Mouse (Mus musculus): Measurements from ENCODE around the gene Pofut1. TPM values are rescaled to one million over a fixed set of nuclear protein-coding genes. Genes with fewer than 3 reads are reported as not detected.

Pofut1 gene
- polyA plus RNA-seq, 1 experiment from 2014 or later = 6.6 TPM

DNA sequence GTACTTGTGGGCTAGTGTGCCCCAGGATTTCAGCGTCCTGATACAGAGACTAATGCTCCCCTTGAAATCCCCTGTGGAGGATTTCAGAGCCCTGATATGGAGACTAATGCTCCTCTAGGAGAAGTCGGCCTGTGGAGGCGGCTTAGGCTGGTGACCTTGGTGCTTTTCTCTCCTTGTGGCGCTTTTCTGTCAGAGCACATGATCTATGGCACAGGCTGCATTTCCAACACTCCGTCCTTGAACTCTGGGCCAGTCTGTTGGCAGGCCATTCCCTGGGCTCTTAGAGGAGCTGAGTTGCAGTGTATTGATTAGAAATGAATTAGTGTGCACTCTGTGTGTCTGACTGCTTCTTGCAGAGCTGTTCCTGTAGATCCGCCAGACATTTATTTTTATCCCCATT lies 63.9 kb downstream of the Pofut1 start:
- H3K27me3 ChIP-seq (ENCODE audit: control insufficient read depth, insufficient read depth, low read length) = no peaks in the 10 kb centered on the region
- no peak overlapping the region for H3K4me3 ChIP-seq (ENCODE audit: control insufficient read depth in 1 of 2, insufficient read depth in 1 of 2, low read depth in 1 of 2, low read length in 2 of 2)
- peaks cover 4 to 9% of the 10 kb centered on the region in 2 experiments for H3K4me1 ChIP-seq (ENCODE audit: control insufficient read depth in 2 of 2, insufficient read depth in 2 of 2, low read length in 2 of 2)
- peak overlapping the region; percentile 52 for H3K9ac ChIP-seq (ENCODE audit: low read length)
- no peak for ATAC-seq (ENCODE audit: insufficient number of reproducible peaks, insufficient read depth, low FRiP score, low read depth)
- no peaks in the 10 kb centered on the region for H3K9me3 ChIP-seq (ENCODE audit: control insufficient read depth, low read length)
- 36% methylated on average over 6 of the region's 6 CpGs for WGBS
- no peaks in the 10 kb centered on the region for H3K36me3 ChIP-seq (ENCODE audit: control insufficient read depth, insufficient read depth, low read length)
- peak overlapping the region; percentile 34; the same call in 1 of the 2 replicates for H3K4me2 ChIP-seq (ENCODE audit: low read length)
- H3K27ac ChIP-seq (replicated peaks in 1 of 2; ENCODE audit: control insufficient read depth in 1 of 2, insufficient read depth in 1 of 2, low read depth in 2 of 2, low read length in 2 of 2) = peak overlapping the region; percentile 81 to 89

DNA sequence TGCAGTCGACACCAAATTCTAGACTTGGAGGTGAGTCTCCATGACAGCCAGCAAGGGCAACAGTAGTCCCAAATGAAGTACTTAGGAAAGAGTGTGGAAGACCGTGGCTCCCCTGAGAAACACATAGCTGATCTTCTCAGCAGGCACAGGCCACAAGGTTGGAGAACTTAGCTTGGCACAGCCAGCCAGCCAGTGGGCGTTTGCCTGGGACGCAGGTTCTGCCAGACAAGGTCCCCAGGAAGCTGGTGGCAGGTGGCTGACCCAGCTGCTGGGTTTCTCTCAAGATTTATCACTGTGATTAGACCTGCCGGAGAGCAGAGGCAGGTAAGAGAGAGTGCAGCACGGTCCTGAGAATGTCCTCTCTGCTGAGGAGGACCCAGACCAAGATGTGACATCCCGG lies 67.3 kb downstream of the Pofut1 start:
- Histone ChIP-seq H3K36me3 (ENCODE audit: control insufficient read depth, insufficient read depth, low read length) (no peaks in the 10 kb centered on the region), H3K4me1 (ENCODE audit: control insufficient read depth in 2 of 2, insufficient read depth in 2 of 2, low read length in 2 of 2) (peaks cover 4 to 10% of the 10 kb centered on the region in 2 experiments), H3K9ac (ENCODE audit: low read length) (no peak overlapping the region), H3K4me3 (ENCODE audit: control insufficient read depth in 1 of 2, insufficient read depth in 1 of 2, low read depth in 1 of 2, low read length in 2 of 2) (no peak overlapping the region), H3K27me3 (ENCODE audit: control insufficient read depth, insufficient read depth, low read length) (no peaks in the 10 kb centered on the region), H3K4me2 (ENCODE audit: low read length) (no peak overlapping the region), H3K27ac (replicated peaks in 1 of 2; ENCODE audit: control insufficient read depth in 1 of 2, insufficient read depth in 1 of 2, low read depth in 2 of 2, low read length in 2 of 2) (no peak overlapping the region), H3K9me3 (ENCODE audit: control insufficient read depth, low read length) (no peaks in the 10 kb centered on the region)
- ATAC-seq (ENCODE audit: insufficient number of reproducible peaks, insufficient read depth, low FRiP score, low read depth) = no peak
- 81% methylated on average over 7 of the region's 7 CpGs for WGBS

DNA sequence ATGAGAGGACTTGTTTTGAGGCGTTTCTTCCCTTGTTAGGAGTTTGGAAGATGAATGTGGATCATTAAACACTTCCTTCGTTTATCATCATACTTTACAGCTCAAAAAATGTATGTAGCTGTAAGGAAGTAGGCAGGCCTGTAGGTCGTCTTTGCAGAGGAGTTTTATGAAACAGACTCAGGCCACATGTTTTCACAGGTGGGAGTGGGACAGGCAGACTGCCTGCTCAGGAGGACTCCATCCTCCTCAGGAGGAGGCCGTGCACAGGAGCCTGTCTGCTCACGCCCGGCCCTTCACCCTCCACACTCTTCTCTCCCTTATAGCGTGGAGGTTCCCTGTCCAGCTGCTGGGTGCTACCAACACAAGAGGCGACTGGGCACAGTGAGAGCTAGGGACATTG lies 67.8 kb downstream of the Pofut1 start:
- Histone ChIP-seq H3K27ac (replicated peaks in 1 of 2; ENCODE audit: control insufficient read depth in 1 of 2, insufficient read depth in 1 of 2, low read depth in 2 of 2, low read length in 2 of 2) (no peak overlapping the region), H3K4me2 (ENCODE audit: low read length) (no peak overlapping the region), H3K4me3 (ENCODE audit: control insufficient read depth in 1 of 2, insufficient read depth in 1 of 2, low read depth in 1 of 2, low read length in 2 of 2) (no peak overlapping the region), H3K9me3 (ENCODE audit: control insufficient read depth, low read length) (no peaks in the 10 kb centered on the region), H3K36me3 (ENCODE audit: control insufficient read depth, insufficient read depth, low read length) (no peaks in the 10 kb centered on the region), H3K4me1 (ENCODE audit: control insufficient read depth in 2 of 2, insufficient read depth in 2 of 2, low read length in 2 of 2) (peaks cover 4 to 10% of the 10 kb centered on the region in 2 experiments), H3K27me3 (ENCODE audit: control insufficient read depth, insufficient read depth, low read length) (no peaks in the 10 kb centered on the region), H3K9ac (ENCODE audit: low read length) (no peak overlapping the region)
- 76% methylated on average over 8 of the region's 8 CpGs for WGBS
- no peak for ATAC-seq (ENCODE audit: insufficient number of reproducible peaks, insufficient read depth, low FRiP score, low read depth)

DNA sequence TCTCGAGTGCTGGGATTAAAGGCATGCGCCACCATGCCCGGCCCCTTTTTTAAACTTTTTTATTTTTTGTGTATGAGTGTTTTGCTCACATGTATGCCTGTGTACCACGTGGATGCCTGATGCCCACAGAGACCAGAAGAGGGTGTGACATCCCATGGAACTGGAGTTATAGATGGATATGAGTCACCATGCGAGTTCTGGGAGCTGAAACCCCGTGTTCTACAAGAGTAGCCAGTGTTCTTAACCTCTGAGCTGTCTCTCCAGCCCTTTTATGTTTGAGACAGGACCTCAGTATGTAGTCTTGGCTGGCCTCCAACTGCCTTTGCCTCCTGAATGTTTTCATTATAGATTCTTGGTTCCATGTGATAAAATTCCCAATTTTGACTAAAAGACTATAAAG lies 68.9 kb downstream of the Pofut1 start:
- Histone ChIP-seq H3K36me3 (ENCODE audit: control insufficient read depth, insufficient read depth, low read length) (no peaks in the 10 kb centered on the region), H3K4me1 (ENCODE audit: control insufficient read depth in 2 of 2, insufficient read depth in 2 of 2, low read length in 2 of 2) (peaks cover 2 to 6% of the 10 kb centered on the region in 2 experiments), H3K4me2 (ENCODE audit: low read length) (no peak overlapping the region), H3K9me3 (ENCODE audit: control insufficient read depth, low read length) (no peaks in the 10 kb centered on the region), H3K27ac (replicated peaks in 1 of 2; ENCODE audit: control insufficient read depth in 1 of 2, insufficient read depth in 1 of 2, low read depth in 2 of 2, low read length in 2 of 2) (no peak overlapping the region), H3K27me3 (ENCODE audit: control insufficient read depth, insufficient read depth, low read length) (no peaks in the 10 kb centered on the region), H3K9ac (ENCODE audit: low read length) (no peak overlapping the region), H3K4me3 (ENCODE audit: control insufficient read depth in 1 of 2, insufficient read depth in 1 of 2, low read depth in 1 of 2, low read length in 2 of 2) (no peak overlapping the region)
- ATAC-seq (ENCODE audit: insufficient number of reproducible peaks, insufficient read depth, low FRiP score, low read depth) = no peak
- 68% methylated on average over 6 of the region's 6 CpGs for WGBS

DNA sequence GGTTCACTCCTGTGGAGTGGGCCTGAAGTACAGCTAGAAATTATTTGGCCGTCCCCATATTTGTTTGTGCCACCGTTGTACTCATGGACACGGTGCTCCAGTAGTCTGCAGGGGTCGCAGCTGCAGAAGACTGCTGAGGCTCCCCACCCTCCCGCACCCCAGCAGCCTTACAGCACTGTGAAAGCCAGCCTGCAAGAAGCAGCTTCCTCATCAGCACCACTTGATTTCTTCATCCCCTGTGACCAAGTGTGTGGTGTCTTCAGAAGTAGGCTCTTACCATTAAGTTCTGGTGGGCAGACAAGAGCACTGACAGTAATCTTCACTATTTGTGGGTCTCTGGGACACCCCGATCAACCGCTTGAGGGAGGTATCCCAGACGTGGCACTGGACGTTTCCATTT lies 71.6 kb downstream of the Pofut1 start:
- H3K9ac ChIP-seq (ENCODE audit: low read length) = no peak overlapping the region
- 85% methylated on average over 9 of the region's 9 CpGs for WGBS
- ATAC-seq (ENCODE audit: insufficient number of reproducible peaks, insufficient read depth, low FRiP score, low read depth) = no peak

DNA sequence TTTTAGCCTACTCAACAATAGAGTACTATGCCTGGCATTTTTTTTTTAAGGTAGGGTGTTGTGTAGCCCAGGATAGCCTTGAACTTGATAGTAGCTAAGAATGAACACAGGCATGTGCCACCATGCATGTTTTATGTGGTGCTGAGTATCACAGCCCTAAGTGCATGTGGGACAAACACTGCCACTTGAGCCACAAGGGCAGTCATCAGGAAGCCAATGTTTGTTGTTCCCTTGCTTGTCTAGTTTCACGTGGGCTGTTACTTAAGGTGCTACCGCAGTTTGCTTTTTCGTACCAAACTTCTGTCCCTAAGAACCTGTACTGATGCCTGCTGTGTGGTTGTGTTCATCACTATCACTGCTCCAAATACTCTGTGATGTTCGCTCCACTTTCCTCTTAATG lies 77.1 kb downstream of the Pofut1 start:
- Histone ChIP-seq H3K27me3 (ENCODE audit: control insufficient read depth, insufficient read depth, low read length) (no peaks in the 10 kb centered on the region), H3K36me3 (ENCODE audit: control insufficient read depth, insufficient read depth, low read length) (peaks cover 47% of the 10 kb centered on the region), H3K4me3 (ENCODE audit: control insufficient read depth in 1 of 2, insufficient read depth in 1 of 2, low read depth in 1 of 2, low read length in 2 of 2) (no peak overlapping the region), H3K9ac (ENCODE audit: low read length) (no peak overlapping the region), H3K4me1 (ENCODE audit: control insufficient read depth in 2 of 2, insufficient read depth in 2 of 2, low read length in 2 of 2) (no peaks in the 10 kb centered on the region), H3K9me3 (ENCODE audit: control insufficient read depth, low read length) (no peaks in the 10 kb centered on the region), H3K4me2 (ENCODE audit: low read length) (no peak overlapping the region), H3K27ac (replicated peaks in 1 of 2; ENCODE audit: control insufficient read depth in 1 of 2, insufficient read depth in 1 of 2, low read depth in 2 of 2, low read length in 2 of 2) (no peak overlapping the region)
- WGBS = 83% methylated on average over 4 of the region's 4 CpGs
- ATAC-seq (ENCODE audit: insufficient number of reproducible peaks, insufficient read depth, low FRiP score, low read depth) = no peak

More for the DNA sequence above, 71.6 kb downstream of the Pofut1 start:
- H3K36me3 ChIP-seq (ENCODE audit: control insufficient read depth, insufficient read depth, low read length) = peaks cover 10% of the 10 kb centered on the region
- no peaks in the 10 kb centered on the region for H3K9me3 ChIP-seq (ENCODE audit: control insufficient read depth, low read length)
- H3K4me3 ChIP-seq (ENCODE audit: control insufficient read depth in 1 of 2, insufficient read depth in 1 of 2, low read depth in 1 of 2, low read length in 2 of 2) = no peak overlapping the region
- no peak overlapping the region for H3K27ac ChIP-seq (replicated peaks in 1 of 2; ENCODE audit: control insufficient read depth in 1 of 2, insufficient read depth in 1 of 2, low read depth in 2 of 2, low read length in 2 of 2)
- 0 out of 4 replicates have a peak, but pooled peaks cover 0 to 3% of the 10 kb centered on the region in 2 experiments for H3K4me1 ChIP-seq (ENCODE audit: control insufficient read depth in 2 of 2, insufficient read depth in 2 of 2, low read length in 2 of 2)
- H3K27me3 ChIP-seq (ENCODE audit: control insufficient read depth, insufficient read depth, low read length) = no peaks in the 10 kb centered on the region
- no peak overlapping the region for H3K4me2 ChIP-seq (ENCODE audit: low read length)

DNA sequence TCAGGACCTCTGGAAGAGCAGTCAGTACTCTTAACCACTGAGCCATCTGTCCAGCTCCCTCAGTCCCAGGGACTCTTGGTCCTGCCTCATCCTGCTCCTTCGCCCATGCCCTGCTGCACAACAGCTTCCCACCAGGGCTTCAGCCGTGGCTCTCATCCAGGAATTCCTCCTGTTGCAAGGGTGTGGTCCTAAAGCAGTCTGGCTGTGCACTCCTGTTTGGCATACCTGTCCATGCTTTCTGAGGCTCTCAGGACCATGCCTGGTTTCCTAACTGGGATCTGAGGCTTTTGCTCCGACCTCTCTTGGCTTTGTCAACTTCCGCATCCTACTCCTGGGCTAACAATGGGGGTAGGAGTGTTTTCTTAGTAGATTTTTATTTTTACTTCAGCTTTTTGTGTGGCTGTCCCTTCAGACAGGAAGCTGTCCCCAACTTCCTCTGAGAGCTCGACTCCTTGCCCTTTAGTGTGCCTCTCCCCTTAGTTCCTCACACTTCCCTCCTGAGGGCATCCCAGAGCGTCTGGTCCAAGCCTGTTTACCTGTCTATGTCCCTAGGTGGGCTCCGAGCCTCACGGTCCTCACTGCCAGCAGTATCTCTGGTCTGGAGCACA lies 77.8 kb downstream of the Pofut1 start:
- H3K27me3 ChIP-seq (ENCODE audit: control insufficient read depth, insufficient read depth, low read length) = no peaks in the 10 kb centered on the region

More for the DNA sequence above, 77.8 kb downstream of the Pofut1 start:
- Histone ChIP-seq H3K4me2 (ENCODE audit: low read length) (no peak overlapping the region), H3K9ac (ENCODE audit: low read length) (no peak overlapping the region), H3K9me3 (ENCODE audit: control insufficient read depth, low read length) (no peaks in the 10 kb centered on the region), H3K36me3 (ENCODE audit: control insufficient read depth, insufficient read depth, low read length) (peaks cover 54% of the 10 kb centered on the region), H3K4me1 (ENCODE audit: control insufficient read depth in 2 of 2, insufficient read depth in 2 of 2, low read length in 2 of 2) (no peaks in the 10 kb centered on the region), H3K4me3 (ENCODE audit: control insufficient read depth in 1 of 2, insufficient read depth in 1 of 2, low read depth in 1 of 2, low read length in 2 of 2) (no peak overlapping the region), H3K27ac (replicated peaks in 1 of 2; ENCODE audit: control insufficient read depth in 1 of 2, insufficient read depth in 1 of 2, low read depth in 2 of 2, low read length in 2 of 2) (peak overlapping the region; percentile 41 to 51; a peak in 3 of 4 replicates)
- WGBS = 68% methylated on average over 8 of the region's 8 CpGs
- no peak for ATAC-seq (ENCODE audit: insufficient number of reproducible peaks, insufficient read depth, low FRiP score, low read depth)
